In the genomic region with DNA sequence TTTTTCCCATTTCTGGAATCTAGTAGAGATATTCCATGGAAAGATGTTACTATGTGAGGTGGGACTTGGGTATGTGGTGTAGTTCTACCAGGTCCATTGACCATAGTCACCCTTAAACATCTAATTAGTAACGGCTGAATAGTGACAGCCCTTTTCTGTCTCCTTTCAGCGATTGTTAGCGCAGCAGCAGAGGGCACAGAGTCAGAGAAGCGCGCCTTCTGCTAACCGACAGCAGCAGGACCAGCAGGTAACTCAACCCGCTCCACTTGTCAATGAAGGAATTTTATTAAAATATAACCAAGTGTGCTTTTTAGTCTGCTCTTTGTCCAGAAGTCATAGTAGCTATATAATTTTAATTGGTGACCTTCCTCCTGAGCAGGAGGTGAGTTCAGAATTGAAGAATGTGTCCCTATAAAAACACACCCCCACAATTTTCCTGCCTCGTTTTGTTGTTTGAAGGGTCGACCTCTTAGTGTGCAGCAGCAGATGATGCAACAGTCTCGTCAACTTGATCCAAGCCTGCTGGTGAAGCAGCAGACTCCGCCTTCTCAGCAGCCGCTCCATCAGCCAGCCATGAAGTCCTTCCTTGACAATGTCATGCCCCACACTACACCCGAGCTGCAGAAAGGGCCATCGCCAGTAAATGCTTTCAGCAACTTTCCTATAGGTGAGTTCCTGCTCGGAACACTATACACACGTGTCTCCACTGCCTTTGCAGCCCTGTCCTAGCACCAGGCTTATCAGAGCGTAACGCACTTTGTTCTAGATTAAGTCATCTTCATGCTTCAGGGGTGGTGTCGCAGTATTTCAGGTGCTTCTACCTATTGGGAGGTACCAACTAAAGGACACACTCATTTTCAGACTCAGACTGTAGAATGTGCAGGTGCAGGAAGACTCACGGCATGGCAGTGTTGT, we compare ENCODE assay signal across 26 mouse cellular contexts. TPM values are rescaled to one million over a fixed set of nuclear protein-coding genes. Genes with fewer than 3 reads are reported as not detected.
DNase-seq lines count a peak whose midpoint lies in the region; ATAC-seq and TF ChIP-seq lines count a peak whose summit lies in the region.
"Had no signal": no experiment of that assay in that cellular context is flagged by ENCODE, and none has a peak within 500 bp of the region (broad histone marks: within the 10 kb centered on the region; RNA-seq: fewer than 3 reads in every experiment).

No protein-coding gene starts in this region.

- no peak for TF ChIP-seq POLR2A in lung, adult 2 months (IDR thresholded peaks at IDR 0.05; ENCODE audit: borderline replicate concordance, extremely low read depth, low read depth, low read length)

- 81% methylated on average over 20 of the region's 20 CpGs for WGBS in lung, embryonic 14.5 days
- 78% methylated on average over 20 of the region's 20 CpGs for WGBS in lung, adult 2 months

- H3K4me3 ChIP-seq in lung, embryonic 14.5 days (ENCODE audit: low read depth, low read length) = no peak overlapping the region
- H3K4me3 ChIP-seq in lung, adult 2 months (replicated peaks; ENCODE audit: extremely low read depth, low read depth, low read length) = no peak overlapping the region
- H3K4me3 ChIP-seq: embryonic facial prominence, embryonic 12.5 days; erythroblast, embryonic 14.5 days; heart, embryonic 12.5 days; hindbrain, embryonic 15.5 days; left cerebral cortex, adult 2 months; megakaryocyte, embryonic 14.5 days; neural tube, embryonic 15.5 days; stomach, embryonic 15.5 days had no signal

- H3K4me1 ChIP-seq in lung, embryonic 14.5 days (ENCODE audit: insufficient read depth) = no peaks in the 10 kb centered on the region
- no peaks in the 10 kb centered on the region for H3K4me1 ChIP-seq in lung, adult 2 months (ENCODE audit: control insufficient read depth, insufficient read depth, low read length)
- H3K4me1 ChIP-seq: embryonic facial prominence, embryonic 12.5 days; heart, embryonic 12.5 days; hindbrain, embryonic 15.5 days; megakaryocyte, embryonic 14.5 days; neural tube, embryonic 15.5 days; stomach, embryonic 15.5 days had no signal

- no peaks in the 10 kb centered on the region for H3K9me3 ChIP-seq in lung, embryonic 14.5 days (ENCODE audit: low read depth, low read length)
- H3K9me3 ChIP-seq: embryonic facial prominence, embryonic 12.5 days; heart, embryonic 12.5 days; hindbrain, embryonic 15.5 days; megakaryocyte, embryonic 14.5 days; neural tube, embryonic 15.5 days; stomach, embryonic 15.5 days had no signal

- H3K36me3 ChIP-seq in lung, embryonic 14.5 days (ENCODE audit: insufficient read depth) = peaks cover 99% of the 10 kb centered on the region

- TF ChIP-seq CTCF in lung, embryonic 14.5 days (IDR thresholded peaks at IDR 0.05; ENCODE audit: low read depth) = no peak
- TF ChIP-seq CTCF in lung, adult 2 months (IDR thresholded peaks at IDR 0.05; ENCODE audit: insufficient read depth, low read length) = no peak

- intact Hi-C loops in heart, postnatal 10 days (cut with DNase I) = no loop called here

- H3K27ac ChIP-seq in lung, embryonic 14.5 days (ENCODE audit: low read depth) = no peak overlapping the region
- H3K27ac ChIP-seq: embryonic facial prominence, embryonic 12.5 days; hindbrain, embryonic 15.5 days; left cerebral cortex, adult 2 months; neural tube, embryonic 15.5 days; stomach, embryonic 15.5 days had no signal

- peak; percentile 16 for DNase-seq in lung, embryonic 14.5 days
- no peak for DNase-seq in lung, adult 2 months
- DNase-seq in kidney, adult 8-10 months = peak; percentile 31 to 63
- DNase-seq in kidney, postnatal 14 days = peak; percentile 59
- DNase-seq in lung, postnatal 36 days = peak; percentile 37
- DNase-seq in thymus, postnatal 25 days = no peak
- no peak for DNase-seq in ovary, postnatal 14 days (ENCODE audit: low spot score)
- no peak for DNase-seq in heart, postnatal 10 days
- DNase-seq: cerebellum, adult 9-11 months; heart, postnatal 36 days; layer of hippocampus, adult 9-11 months; left cerebral cortex, postnatal 4 days; midbrain, embryonic 14.5 days; thymus, adult 2 months had no signal

- H3K9ac ChIP-seq in lung, embryonic 14.5 days = no peak overlapping the region
- H3K9ac ChIP-seq: embryonic facial prominence, embryonic 12.5 days; heart, embryonic 12.5 days; hindbrain, embryonic 15.5 days; neural tube, embryonic 15.5 days; stomach, embryonic 15.5 days had no signal

- no peak for ATAC-seq in lung, embryonic 14.5 days (ENCODE audit: insufficient read depth)
- ATAC-seq: forebrain, embryonic 16.5 days; intestine, postnatal 0 days had no signal

- no peak overlapping the region for H3K4me2 ChIP-seq in lung, embryonic 14.5 days
- H3K4me2 ChIP-seq: embryonic facial prominence, embryonic 12.5 days; heart, embryonic 12.5 days; hindbrain, embryonic 15.5 days; neural tube, embryonic 15.5 days; stomach, embryonic 15.5 days had no signal

- no peaks in the 10 kb centered on the region for H3K27me3 ChIP-seq in lung, embryonic 14.5 days (ENCODE audit: insufficient read depth, low read length)
- H3K27me3 ChIP-seq: CH12.LX; embryonic facial prominence, embryonic 12.5 days; heart, embryonic 12.5 days; hindbrain, embryonic 15.5 days; megakaryocyte, embryonic 14.5 days; neural tube, embryonic 15.5 days; stomach, embryonic 15.5 days had no signal

RNA-seq across cellular contexts. Expression of a gene that starts 32.5 kb away (rescaled TPM):
- 1.2 and 1.6 TPM in 2 replicates for polyA plus RNA-seq in lung, embryonic 14.5 days (2014; fragmentation: Nextera tagmentation; extraction: Ambion mirVana)
- 0.17 and 1.2 TPM in 2 replicates for polyA plus RNA-seq in lung, adult 2 months (2012; rRNA removed)
- not detected for total RNA-seq in heart, postnatal 10 days (2021)
- total RNA-seq: adrenal gland, adult 18-20 months; heart, postnatal 36 days; left cerebral cortex, postnatal 4 days had no signal
- polyA plus RNA-seq: erythroblast, embryonic 14.5 days had no signal

RNA-seq across cellular contexts. Expression of a gene that starts 58.4 kb away (rescaled TPM):
- polyA plus RNA-seq in lung, embryonic 14.5 days (2014; fragmentation: Nextera tagmentation; extraction: Ambion mirVana) = 47.6 and 48.3 TPM in 2 replicates
- polyA plus RNA-seq in lung, adult 2 months (2012; rRNA removed) = 30.5 and 33.2 TPM in 2 replicates
- 10 to 100 TPM; 38.5 to 47.3 TPM for total RNA-seq in heart, postnatal 10 days (2021)

Comparison
In these comparisons a context has a peak if more than half of its experiments do, and no peak if none do; other contexts are left out.
1. DNase-seq: peak in lung, embryonic 14.5 days (single experiment), kidney, adult 8-10 months (2 of 2), kidney, postnatal 14 days (single experiment) and lung, postnatal 36 days (single experiment); none in lung, adult 2 months (single experiment), thymus, postnatal 25 days (single experiment), ovary, postnatal 14 days (single experiment) and heart, postnatal 10 days (0 of 2).